Mouse (Mus musculus) intestine, postnatal 0 days (tissue): ENCODE measurements at regions not wholly inside any gene's neighbourhood (a gene's known extent, or its start where the extent isn't known, plus 50 kb on each side); places are given as distances from the start of the nearest gene placed in this dataset.

Experiments
- ATAC-seq: fragments of 200-750 bp; cut with Nextera tagmentation; 2 replicates; pipeline ENCODE4 v1.8.0; 2017; ENCODE audit warnings: mild to moderate bottlenecking, moderate TSS enrichment, moderate library complexity
- H3K27ac ChIP-seq: fragments of 300-500 bp; sonication (generic); 2 replicates; pipeline ENCODE4 v1.5.1; 2014; ENCODE audit warnings: mild to moderate bottlenecking, low read depth, low read length, moderate library complexity
- H3K27me3 ChIP-seq: fragments of 300-500 bp; sonication (generic); replicated peaks from 2 replicates; pipeline ENCODE4 v1.6.1; 2014; ENCODE audit warnings: low read length, mixed read lengths; ENCODE audit not compliant: control insufficient read depth, insufficient read depth
- H3K36me3 ChIP-seq: fragments of 300-500 bp; sonication (generic); 2 replicates; pipeline ENCODE4 v1.6.1; 2014; ENCODE audit warnings: mild to moderate bottlenecking, moderate library complexity; ENCODE audit not compliant: control insufficient read depth, insufficient read depth
- H3K4me1 ChIP-seq: fragments of 300-500 bp; sonication (generic); replicated peaks from 2 replicates; pipeline ENCODE4 v1.6.1; 2014; ENCODE audit warnings: antibody characterized with exemption, low read length, mixed read lengths; ENCODE audit not compliant: control insufficient read depth, insufficient read depth
- H3K4me2 ChIP-seq: fragments of 300-500 bp; sonication (generic); replicated peaks from 2 replicates; pipeline ENCODE4 v1.6.1; 2014; ENCODE audit warnings: low read depth, mild to moderate bottlenecking, moderate library complexity
- H3K4me3 ChIP-seq: fragments of 300-500 bp; sonication (generic); 2 replicates; pipeline ENCODE4 v1.5.1; 2014; ENCODE audit warnings: low read depth, low read length
- H3K9ac ChIP-seq: fragments of 300-500 bp; sonication (generic); 2 replicates; pipeline ENCODE4 v1.6.1; 2014; ENCODE audit warnings: mild to moderate bottlenecking, low read depth, low read length
- H3K9me3 ChIP-seq: fragments of 300-500 bp; sonication (generic); 2 replicates; pipeline ENCODE4 v1.6.1; 2016; ENCODE audit warnings: mixed run types; ENCODE audit not compliant: control insufficient read depth
- CTCF ChIP-seq: sonication (generic); IDR thresholded peaks from 2 replicates; pipeline ENCODE4 v1.5.1; 2016; ENCODE audit warnings: low read depth, mild to moderate bottlenecking, control low read depth, antibody characterized with exemption, moderate library complexity
- WGBS: fragments of 180-500 bp; shearing (Covaris S2); extraction: QIAGEN DNeasy Blood & Tissue Kit; methylation state at CpG from one replicate; pipeline ENCODE4 v1.1.7; 2014; 5-methylcytosine and 5-hydroxymethylcytosine counted together

DNA sequence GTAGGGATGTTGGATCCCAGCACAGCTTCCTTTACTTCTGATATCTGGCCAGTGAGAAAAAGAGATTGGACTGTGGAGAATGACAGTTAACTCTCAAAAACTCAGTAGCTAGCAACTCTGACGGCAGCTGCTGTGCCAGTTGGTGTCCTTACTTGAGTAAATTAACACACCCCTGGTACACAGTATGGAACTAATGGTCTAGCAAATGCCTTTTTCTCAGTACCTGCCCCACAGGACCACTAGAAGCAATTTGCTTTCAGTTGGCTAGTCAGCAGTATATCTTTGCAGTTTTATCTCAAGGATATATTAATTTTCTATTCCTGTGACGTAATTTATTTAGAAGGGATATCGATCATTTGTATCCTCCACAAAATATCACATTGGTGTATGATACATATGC, 157.6 kb downstream of the Ahr start:
- Histone ChIP-seq H3K36me3 (no peaks in the 10 kb centered on the region), H3K4me1 (no peaks in the 10 kb centered on the region), H3K4me2 (no peak overlapping the region), H3K27me3 (no peaks in the 10 kb centered on the region), H3K9me3 (no peaks in the 10 kb centered on the region), H3K4me3 (no peak overlapping the region), H3K27ac (no peak overlapping the region), H3K9ac (no peak overlapping the region)
- ATAC-seq, result no peak
- no peak for TF ChIP-seq CTCF
- WGBS, result 87% methylated on average over 3 of the region's 3 CpGs

DNA sequence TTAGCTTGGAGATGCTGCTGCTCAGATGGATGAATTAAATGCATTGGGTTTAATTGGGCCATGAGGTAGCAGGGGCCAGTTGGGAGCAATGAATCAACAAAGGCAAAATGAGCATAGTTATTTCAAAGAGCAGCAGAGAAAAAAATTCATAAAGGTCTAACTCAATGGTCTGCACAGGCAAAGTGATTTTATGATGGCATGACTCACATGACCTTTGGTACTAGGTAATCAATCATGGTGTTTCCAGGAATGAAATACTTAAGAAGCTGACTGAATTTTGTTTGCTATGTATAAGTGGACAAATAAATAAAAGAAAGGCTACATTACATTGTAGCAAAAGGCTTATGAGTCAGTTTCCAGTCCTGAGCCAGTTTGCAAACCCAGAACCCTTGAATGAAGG, 158.5 kb downstream of the Ahr start:
- Histone ChIP-seq H3K4me3 (no peak overlapping the region), H3K36me3 (no peaks in the 10 kb centered on the region), H3K27ac (no peak overlapping the region), H3K4me1 (no peaks in the 10 kb centered on the region), H3K9me3 (no peaks in the 10 kb centered on the region), H3K9ac (no peak overlapping the region), H3K4me2 (no peak overlapping the region), H3K27me3 (no peaks in the 10 kb centered on the region)
- no peak for TF ChIP-seq CTCF
- ATAC-seq, result peak; percentile 65; the same call in 1 of the 2 replicates

DNA sequence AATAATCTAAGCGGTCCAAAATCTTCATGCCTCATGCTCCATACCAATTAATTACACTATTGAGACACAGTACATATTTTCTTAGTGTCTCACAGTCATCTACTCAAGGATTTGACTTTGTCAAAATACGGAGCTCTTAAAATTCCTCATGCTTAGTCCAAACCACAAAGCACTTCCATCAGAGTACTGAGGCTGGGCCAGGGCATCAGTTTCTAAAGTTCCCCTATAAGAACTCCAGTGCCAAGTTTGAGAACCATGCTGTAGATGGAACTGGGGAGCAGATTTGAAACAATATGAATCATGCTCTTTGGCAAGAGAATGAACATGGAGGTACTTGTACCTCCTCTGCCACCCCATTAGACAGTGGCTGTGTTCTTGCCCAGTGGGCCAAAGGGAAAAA, 176.9 kb downstream of the Ahr start:
- Histone ChIP-seq H3K4me3 (no peak overlapping the region), H3K9me3 (no peaks in the 10 kb centered on the region), H3K4me1 (no peaks in the 10 kb centered on the region), H3K27me3 (no peaks in the 10 kb centered on the region), H3K4me2 (no peak overlapping the region), H3K9ac (no peak overlapping the region), H3K36me3 (no peaks in the 10 kb centered on the region), H3K27ac (no peak overlapping the region)
- 83% methylated on average over 2 of the region's 2 CpGs for WGBS
- no peak for ATAC-seq
- TF ChIP-seq CTCF, result no peak

DNA sequence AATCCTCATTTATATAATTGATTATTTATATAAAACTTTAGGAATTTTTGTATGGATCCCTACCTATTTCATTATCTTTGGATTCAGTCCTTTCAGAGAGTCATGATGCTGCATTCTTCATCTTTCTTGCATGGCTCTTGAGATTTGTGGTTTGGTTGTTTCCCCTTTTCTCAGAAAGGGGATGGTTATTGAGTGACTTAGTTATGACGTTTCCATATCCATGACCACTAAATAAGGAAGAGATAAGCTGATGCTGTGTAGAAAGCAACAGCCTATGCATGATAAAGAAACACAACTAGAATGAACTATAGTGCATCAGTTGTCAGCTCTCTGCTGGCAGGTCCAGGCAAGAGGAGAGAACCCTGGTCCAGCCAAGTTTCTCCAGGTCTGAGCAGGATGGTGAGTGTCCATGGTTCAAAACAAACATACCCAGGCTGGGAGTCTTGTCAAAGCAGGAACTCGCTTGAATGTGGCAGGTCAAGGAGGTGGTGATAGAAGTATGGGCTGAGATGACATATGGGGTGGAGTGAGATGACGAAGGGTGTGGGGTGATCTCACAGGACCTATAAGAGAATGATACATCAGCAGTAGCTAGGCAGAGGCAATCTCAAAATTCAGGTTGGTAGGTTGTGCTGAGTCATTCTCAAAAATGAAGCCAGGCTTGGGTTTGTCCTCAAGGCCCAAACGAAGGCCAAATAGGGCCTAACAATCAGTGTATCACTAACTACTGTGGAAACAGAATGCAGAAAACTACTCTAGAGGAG, 196.5 kb downstream of the Ahr start:
- TF ChIP-seq CTCF, result no peak
- 83% methylated on average over 4 of the region's 4 CpGs for WGBS
- Histone ChIP-seq H3K27ac (no peak overlapping the region), H3K27me3 (no peaks in the 10 kb centered on the region), H3K36me3 (no peaks in the 10 kb centered on the region), H3K4me2 (no peak overlapping the region), H3K9ac (no peak overlapping the region), H3K9me3 (no peaks in the 10 kb centered on the region), H3K4me1 (no peaks in the 10 kb centered on the region), H3K4me3 (no peak overlapping the region)
- ATAC-seq, result no peak

DNA sequence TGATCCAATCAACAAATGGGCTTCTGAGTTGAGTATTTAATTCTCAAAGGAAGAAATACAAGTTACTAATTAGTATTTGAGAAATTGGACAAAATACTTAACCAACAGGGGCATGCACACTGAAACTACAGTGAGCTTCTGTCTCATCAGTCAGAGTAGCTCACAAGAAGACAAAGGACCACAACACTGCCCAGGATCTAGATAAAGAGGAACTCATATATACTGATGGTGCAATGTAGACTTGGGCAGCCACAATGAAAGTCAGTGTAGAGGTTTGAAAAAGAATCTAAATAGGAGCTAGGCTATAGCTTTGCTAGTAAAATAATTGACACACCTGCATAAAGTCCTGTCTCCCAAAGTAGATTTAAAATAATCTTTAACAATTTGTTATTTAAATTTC, 198.5 kb downstream of the Ahr start:
- no peaks in the 10 kb centered on the region for H3K4me1 ChIP-seq
- no peak for ATAC-seq
- no peak overlapping the region for H3K27ac ChIP-seq
- no peak for TF ChIP-seq CTCF
- H3K4me2 ChIP-seq, result no peak overlapping the region
- H3K36me3 ChIP-seq, result no peaks in the 10 kb centered on the region
- H3K27me3 ChIP-seq, result no peaks in the 10 kb centered on the region
- no peak overlapping the region for H3K4me3 ChIP-seq
- no peaks in the 10 kb centered on the region for H3K9me3 ChIP-seq
- H3K9ac ChIP-seq, result no peak overlapping the region

DNA sequence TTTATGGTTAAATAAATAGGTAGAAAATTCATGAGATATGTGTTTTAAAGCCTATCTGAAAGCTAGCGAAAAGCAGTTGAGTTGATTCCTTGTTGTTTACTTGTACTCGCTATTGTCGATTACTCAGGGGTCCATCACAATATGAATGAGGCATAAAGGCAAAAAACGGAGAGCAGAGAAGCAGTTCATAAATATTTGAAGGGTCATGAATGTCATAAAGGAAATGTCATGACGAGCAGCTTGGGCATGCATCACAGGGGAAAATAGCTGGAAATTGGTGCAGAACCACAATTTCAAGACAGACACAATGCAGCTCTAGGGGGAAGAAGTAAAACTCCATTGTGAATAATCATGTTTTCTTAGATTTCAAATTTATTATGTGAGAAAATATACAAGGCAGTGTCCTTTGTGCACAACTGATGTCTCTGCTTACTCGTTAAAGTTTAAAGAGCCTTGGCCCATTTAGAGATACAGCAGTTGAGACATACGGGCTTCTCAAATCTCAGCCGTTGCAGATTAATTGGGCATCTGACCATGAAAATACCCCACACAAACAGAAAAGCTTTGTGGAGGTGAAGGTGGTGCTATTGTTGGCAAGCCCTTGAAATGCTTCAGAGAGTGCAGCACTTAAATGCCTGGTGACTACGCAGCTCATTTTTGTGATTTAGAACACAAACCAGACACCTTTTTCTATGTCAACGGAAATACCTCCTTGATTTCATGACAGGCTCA, 200.3 kb downstream of the Ahr start:
- ATAC-seq, result no peak
- TF ChIP-seq CTCF, result no peak
- H3K4me2 ChIP-seq, result no peak overlapping the region

More for the DNA sequence above, 200.3 kb downstream of the Ahr start:
- Histone ChIP-seq H3K4me1 (no peaks in the 10 kb centered on the region), H3K9me3 (no peaks in the 10 kb centered on the region), H3K27ac (no peak overlapping the region), H3K36me3 (no peaks in the 10 kb centered on the region), H3K9ac (no peak overlapping the region), H3K27me3 (no peaks in the 10 kb centered on the region), H3K4me3 (no peak overlapping the region)
- WGBS, result 82% methylated on average over 10 of the region's 10 CpGs
